Mouse (Mus musculus) neural tube, embryonic 12.5 days (tissue): ENCODE data around the gene Bicral. TPM values are rescaled to one million over a fixed set of nuclear protein-coding genes. Genes with fewer than 3 reads are reported as not detected.

ENCODE experiments used
- ATAC-seq: fragments of 200-750 bp; cut with Nextera tagmentation; 2 replicates; pipeline ENCODE4 v1.8.0; 2017; ENCODE audit warnings: low read depth, mild to moderate bottlenecking, moderate TSS enrichment, moderate library complexity; ENCODE audit not compliant: low FRiP score
- H3K27ac ChIP-seq: fragments of 300-500 bp; sonication (generic); 2 replicates; pipeline ENCODE4 v1.5.1; 2016
- H3K27me3 ChIP-seq: fragments of 300-500 bp; sonication (generic); replicated peaks from 2 replicates; pipeline ENCODE4 v1.6.1; 2016; ENCODE audit warnings: mild to moderate bottlenecking
- H3K36me3 ChIP-seq: fragments of 300-500 bp; sonication (generic); 2 replicates; pipeline ENCODE4 v1.6.1; 2016; ENCODE audit warnings: mild to moderate bottlenecking
- H3K4me1 ChIP-seq: fragments of 300-500 bp; sonication (generic); 2 replicates; pipeline ENCODE4 v1.6.1; 2016
- H3K4me2 ChIP-seq: fragments of 300-500 bp; sonication (generic); replicated peaks from 2 replicates; pipeline ENCODE4 v1.6.1; 2016; ENCODE audit warnings: mild to moderate bottlenecking
- H3K4me3 ChIP-seq: fragments of 300-500 bp; sonication (generic); 2 replicates; pipeline ENCODE4 v1.5.1; 2016
- H3K9ac ChIP-seq: fragments of 300-500 bp; sonication (generic); 2 replicates; pipeline ENCODE4 v1.6.1; 2016; ENCODE audit warnings: mild to moderate bottlenecking
- H3K9me3 ChIP-seq: fragments of 300-500 bp; sonication (generic); 2 replicates; pipeline ENCODE4 v1.6.1; 2016; ENCODE audit warnings: mild to moderate bottlenecking
- WGBS: fragments of 180-500 bp; shearing (Covaris S2); methylation state at CpG from one replicate; pipeline ENCODE4 v1.1.7; 2016; 5-methylcytosine and 5-hydroxymethylcytosine counted together
- polyA plus RNA-seq: library from polyadenylated mRNA; unstranded; fragments of >200 nt; fragmentation: Nextera tagmentation; extraction: Ambion mirVana; gene quantifications from 2 replicates; pipeline ENCODE4 v1.2.1, GENCODE M21; 2016

Bicral gene
- 7.0 and 8.0 TPM in 2 replicates for polyA plus RNA-seq

DNA sequence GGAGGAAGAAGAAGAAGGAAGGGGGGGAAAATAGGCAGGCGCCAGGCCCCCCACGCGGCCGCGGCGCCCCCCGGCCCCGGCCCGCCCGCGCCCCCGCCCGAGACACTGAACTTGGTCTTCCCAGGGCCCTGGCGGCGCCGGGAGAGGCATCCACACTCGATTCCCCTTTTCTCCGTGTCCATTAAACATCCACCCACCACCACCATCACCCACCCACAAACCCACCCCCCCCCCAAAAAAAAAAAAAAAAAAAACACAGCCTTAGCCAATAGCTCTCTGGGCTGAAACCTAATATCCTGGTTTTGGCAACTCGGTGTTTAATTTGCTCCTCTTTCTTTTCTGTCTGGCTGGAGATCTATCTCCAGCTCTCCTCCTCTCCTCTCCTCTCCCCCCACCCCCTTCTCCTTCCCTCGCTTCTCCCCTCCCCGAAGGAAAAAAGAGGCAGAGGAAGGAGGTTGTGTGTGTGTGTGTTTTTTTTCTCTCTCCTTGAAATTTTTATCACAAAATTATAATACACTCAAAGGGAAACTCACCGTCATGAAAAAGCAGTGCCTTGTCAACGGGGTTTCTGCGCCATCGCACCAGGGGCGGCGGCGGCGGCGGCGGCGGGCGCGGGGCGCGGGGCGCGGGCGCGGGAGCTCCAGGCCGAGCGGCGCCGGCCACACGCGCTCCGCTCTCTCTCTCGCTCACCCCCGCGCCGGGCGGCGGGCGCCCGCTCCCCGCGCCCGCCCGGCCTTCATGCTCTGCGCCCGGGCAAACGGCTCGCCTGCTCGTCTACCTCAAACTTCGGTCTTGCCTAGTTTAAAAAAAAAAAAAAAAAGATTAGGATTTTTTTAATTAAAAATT, at the start of gene Bicral:
TSS of gene Bicral (minus strand) at position 580 of the 846 bp plus-strand sequence.
- Histone ChIP-seq H3K9me3 (no peaks in the 10 kb centered on the region), H3K4me3 (peak within 1 kb of the TSS; percentile 100), H3K4me1 (peaks cover 20% of the 10 kb centered on the region), H3K4me2 (peak within 1 kb of the TSS; percentile 79), H3K27me3 (no peaks in the 10 kb centered on the region), H3K9ac (peak within 1 kb of the TSS; percentile 100), H3K36me3 (no peaks in the 10 kb centered on the region), H3K27ac (peak within 1 kb of the TSS; percentile 100)
- ATAC-seq: peak; percentile 72
- under 1% methylated on average over 62 of the region's 65 CpGs for WGBS

DNA sequence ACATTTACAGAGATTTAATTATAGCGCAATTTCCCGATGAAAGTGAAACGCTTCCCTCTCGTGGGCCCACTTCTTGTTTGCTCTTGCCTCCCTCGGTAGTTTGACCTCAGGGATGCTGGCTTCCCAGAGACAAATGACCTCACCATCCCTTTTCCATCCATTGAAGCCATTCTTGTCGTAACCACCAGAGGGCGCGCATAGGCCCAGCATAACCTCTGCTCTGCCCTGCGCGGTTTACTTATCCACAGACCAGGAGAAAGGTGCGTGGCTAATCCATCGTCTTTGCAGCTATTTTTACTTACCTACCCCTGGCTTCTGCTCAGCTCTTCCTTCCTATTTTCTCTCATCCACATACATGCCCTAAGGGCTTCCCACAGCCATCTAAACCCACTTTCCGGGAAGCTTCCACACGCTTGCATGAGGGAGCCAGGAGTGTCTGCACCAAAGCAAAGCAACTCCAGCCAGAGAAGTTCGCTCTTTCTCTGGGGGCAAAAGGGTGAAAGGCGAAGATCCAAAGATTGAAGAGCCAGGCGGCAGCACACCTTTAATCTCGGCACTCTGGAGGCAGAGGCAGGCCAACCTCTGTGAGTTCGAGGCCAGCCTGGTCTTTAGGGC, 45.7 kb upstream of the Bicral start:
- H3K27ac ChIP-seq: no peak overlapping the region
- no peaks in the 10 kb centered on the region for H3K4me1 ChIP-seq
- H3K27me3 ChIP-seq: no peaks in the 10 kb centered on the region
- no peak overlapping the region for H3K4me3 ChIP-seq
- H3K4me2 ChIP-seq: no peak overlapping the region
- ATAC-seq: 0 out of 2 replicates have a peak, but pooled peaks have one; percentile 63
- H3K36me3 ChIP-seq: no peaks in the 10 kb centered on the region
- H3K9ac ChIP-seq: no peak overlapping the region
- 23% methylated on average over 19 of the region's 19 CpGs for WGBS
- 0 out of 2 replicates have a peak, but pooled peaks cover 3% of the 10 kb centered on the region for H3K9me3 ChIP-seq

DNA sequence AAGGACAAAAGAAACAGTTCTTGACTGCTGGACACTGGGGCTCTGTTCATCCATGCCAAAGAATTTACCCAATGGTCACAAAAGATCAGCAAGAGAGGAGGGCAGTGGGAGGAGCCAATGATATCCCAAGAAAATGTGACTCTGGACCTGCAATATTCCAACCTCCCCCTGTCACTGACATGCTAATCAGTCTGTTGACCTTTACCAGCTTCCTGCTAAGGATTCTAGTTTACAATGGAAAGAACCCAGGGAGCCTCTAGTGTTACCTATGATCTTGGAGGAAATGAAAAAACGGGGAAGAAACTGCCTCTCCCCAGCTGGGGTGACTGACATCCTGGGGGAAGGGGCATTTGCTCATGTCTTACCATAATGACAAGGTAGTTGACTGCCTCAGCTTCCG, 42.7 kb upstream of the Bicral start:
- no peak for ATAC-seq
- WGBS: 54% methylated on average over 2 of the region's 2 CpGs
- H3K9me3 ChIP-seq: no peaks in the 10 kb centered on the region

DNA sequence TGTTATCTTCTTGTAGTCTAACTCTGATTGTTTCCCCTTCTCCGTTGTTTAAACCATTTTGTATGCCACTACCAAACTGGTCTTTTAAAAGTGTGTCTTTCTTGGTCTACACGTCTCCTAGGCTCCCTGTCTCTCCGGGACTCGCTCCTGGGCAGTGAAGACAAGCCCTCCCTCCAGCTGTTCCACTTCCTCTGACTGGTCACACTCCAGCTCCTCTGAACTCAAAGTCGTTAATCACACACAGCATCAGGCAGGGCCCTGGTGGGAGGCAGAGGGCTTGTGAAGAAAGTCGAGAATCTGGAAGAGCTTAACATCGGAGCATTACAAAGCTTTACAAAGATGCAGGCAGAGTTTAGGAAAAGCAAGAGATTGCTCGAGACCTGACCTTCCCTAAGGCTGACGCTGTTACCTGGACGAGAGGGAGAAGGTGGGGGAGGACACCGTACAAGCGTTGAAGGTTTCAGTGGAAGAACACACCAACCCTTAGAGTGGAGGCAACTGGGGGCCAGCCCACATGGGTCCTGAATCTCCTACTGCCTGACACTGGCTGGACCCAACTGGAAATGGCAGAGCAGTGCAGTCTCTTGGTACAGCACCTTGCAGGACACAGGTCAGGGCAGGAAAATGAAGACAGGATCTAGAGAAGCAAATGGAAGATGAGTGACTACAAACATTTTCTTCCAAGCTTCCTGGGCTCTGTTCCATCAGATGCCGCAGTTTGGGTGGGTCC, 39.1 kb upstream of the Bicral start:
- Histone ChIP-seq H3K9me3 (no peaks in the 10 kb centered on the region), H3K4me1 (peaks cover 12% of the 10 kb centered on the region), H3K27ac (no peak overlapping the region), H3K36me3 (no peaks in the 10 kb centered on the region; the same call in 1 of the 2 replicates), H3K4me3 (no peak overlapping the region), H3K27me3 (no peaks in the 10 kb centered on the region), H3K9ac (no peak overlapping the region), H3K4me2 (no peak overlapping the region)
- no peak for ATAC-seq
- 49% methylated on average over 13 of the region's 13 CpGs for WGBS

More for the DNA sequence above, 42.7 kb upstream of the Bicral start:
- no peak overlapping the region for H3K9ac ChIP-seq
- H3K36me3 ChIP-seq: no peaks in the 10 kb centered on the region
- H3K4me1 ChIP-seq: no peaks in the 10 kb centered on the region; the same call in 1 of the 2 replicates
- no peak overlapping the region for H3K27ac ChIP-seq
- H3K4me2 ChIP-seq: no peak overlapping the region
- no peak overlapping the region for H3K4me3 ChIP-seq
- no peaks in the 10 kb centered on the region for H3K27me3 ChIP-seq

DNA sequence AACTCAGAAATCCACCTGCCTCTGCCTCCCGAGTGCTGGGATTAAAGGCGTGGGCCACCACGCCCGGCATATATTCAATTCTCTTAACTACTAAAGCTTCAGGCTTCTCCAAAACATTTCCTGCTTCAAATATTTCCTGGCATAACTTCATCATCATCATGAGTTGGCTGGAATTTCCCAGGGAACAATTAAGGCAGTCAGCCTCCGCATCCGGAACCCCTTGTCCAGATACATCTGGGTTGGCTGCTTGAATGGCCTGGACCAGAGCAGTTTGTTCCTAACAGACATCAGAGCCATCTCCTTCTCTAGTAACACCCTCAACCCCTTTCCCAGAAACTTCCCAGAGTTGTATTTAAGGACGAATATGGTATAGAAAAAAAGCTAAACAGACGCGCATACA, 37.1 kb upstream of the Bicral start:
- Histone ChIP-seq H3K4me1 (peaks cover 25% of the 10 kb centered on the region), H3K9me3 (no peaks in the 10 kb centered on the region), H3K27me3 (no peaks in the 10 kb centered on the region), H3K27ac (no peak overlapping the region), H3K4me3 (no peak overlapping the region), H3K9ac (no peak overlapping the region), H3K4me2 (no peak overlapping the region), H3K36me3 (no peaks in the 10 kb centered on the region; the same call in 1 of the 2 replicates)
- WGBS: 93% methylated on average over 9 of the region's 9 CpGs
- ATAC-seq: no peak

DNA sequence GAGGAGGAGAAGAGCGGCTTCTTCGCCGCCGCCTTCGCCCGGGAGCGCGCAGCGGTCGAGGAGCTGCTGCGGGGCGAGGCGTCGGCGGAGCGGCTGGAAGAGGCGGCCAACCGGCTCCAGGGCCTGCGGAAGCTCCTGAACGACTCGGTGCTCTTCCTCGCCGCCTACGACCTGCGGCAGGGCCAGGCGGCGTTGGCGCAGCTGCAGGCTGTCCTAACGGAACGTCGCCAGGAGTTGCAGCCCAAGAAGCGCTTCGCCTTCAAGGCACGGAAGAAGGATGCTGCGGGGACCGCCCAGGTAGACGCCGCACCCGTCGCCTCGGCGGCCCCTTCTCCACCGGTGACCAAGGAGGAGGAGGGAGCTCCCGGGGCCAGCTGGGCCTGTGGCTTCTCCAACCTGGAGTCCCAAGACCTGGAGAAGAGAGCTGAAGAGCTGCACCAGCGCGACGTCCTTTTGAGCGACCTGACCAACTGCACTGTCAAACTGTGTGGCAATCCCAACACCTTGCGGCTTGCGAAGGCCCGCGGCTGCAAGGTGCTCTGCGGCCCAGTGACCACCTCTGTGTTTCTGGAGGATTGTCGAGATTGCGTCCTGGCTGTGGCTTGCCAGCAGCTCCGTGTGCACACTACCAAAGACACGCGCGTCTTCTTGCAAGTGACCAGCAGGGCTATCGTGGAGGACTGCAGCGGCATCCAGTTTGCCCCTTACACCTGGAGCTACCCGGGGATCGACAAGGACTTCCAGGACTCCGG, 32.7 kb upstream of the Bicral start:
- 2% methylated on average over 63 of the region's 64 CpGs for WGBS
- peaks cover 25% of the 10 kb centered on the region for H3K4me1 ChIP-seq
- H3K4me3 ChIP-seq: peak overlapping the region; percentile 89
- H3K27me3 ChIP-seq: no peaks in the 10 kb centered on the region
- peak; percentile 26 for ATAC-seq
- H3K36me3 ChIP-seq: no peaks in the 10 kb centered on the region; the same call in 1 of the 2 replicates
- no peaks in the 10 kb centered on the region for H3K9me3 ChIP-seq
- peak overlapping the region; percentile 93 for H3K9ac ChIP-seq
- H3K27ac ChIP-seq: peak overlapping the region; percentile 71
- peak overlapping the region; percentile 84 for H3K4me2 ChIP-seq

DNA sequence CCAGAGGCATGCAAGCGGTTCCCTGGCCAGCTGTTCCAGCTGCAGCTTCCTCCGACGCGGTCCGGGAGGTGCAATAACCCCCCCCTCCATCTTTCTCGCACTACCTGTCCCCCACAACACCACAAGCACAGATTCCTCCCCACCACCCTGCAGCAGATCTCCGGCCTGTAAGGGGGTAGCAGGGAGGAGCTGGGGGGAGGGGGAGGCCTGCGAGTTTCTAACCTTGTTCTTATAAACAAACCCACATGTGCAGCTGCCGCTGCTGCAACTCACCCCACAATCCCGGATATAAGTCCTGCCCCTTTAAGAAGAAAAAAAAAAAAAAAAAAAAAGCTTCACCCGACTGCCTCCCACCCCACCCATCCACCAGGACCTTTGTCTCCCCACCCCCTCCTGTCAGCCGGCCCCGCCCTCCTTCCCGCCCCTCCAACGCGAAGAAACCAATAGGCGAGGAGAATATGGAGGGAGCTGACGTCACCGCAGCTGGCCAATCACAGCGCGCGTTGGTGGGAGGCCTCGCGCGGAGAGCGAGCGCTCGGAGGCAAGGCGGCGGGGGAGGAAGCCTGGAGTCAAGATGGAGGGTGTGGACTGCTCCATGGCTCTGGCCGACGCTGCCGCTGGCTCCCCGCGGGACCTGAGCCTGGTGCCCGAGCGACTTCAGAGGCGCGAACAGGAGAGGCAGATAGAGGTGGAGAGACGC, 32.0 kb upstream of the Bicral start, which contains the start of gene Tbcc:
TSS of gene Tbcc (plus strand) at position 569 of the 700 bp plus-strand sequence.
- Histone ChIP-seq H3K27ac (peak within 1 kb of the TSS; percentile 96), H3K9ac (peak within 1 kb of the TSS; percentile 93), H3K9me3 (no peaks in the 10 kb centered on the region), H3K4me3 (peak within 1 kb of the TSS; percentile 89), H3K4me1 (peaks cover 25% of the 10 kb centered on the region), H3K36me3 (no peaks in the 10 kb centered on the region; the same call in 1 of the 2 replicates), H3K4me2 (peak within 1 kb of the TSS; percentile 84), H3K27me3 (no peaks in the 10 kb centered on the region)
- peak; percentile 93 for ATAC-seq
- under 1% methylated on average over 40 of the region's 40 CpGs for WGBS

DNA sequence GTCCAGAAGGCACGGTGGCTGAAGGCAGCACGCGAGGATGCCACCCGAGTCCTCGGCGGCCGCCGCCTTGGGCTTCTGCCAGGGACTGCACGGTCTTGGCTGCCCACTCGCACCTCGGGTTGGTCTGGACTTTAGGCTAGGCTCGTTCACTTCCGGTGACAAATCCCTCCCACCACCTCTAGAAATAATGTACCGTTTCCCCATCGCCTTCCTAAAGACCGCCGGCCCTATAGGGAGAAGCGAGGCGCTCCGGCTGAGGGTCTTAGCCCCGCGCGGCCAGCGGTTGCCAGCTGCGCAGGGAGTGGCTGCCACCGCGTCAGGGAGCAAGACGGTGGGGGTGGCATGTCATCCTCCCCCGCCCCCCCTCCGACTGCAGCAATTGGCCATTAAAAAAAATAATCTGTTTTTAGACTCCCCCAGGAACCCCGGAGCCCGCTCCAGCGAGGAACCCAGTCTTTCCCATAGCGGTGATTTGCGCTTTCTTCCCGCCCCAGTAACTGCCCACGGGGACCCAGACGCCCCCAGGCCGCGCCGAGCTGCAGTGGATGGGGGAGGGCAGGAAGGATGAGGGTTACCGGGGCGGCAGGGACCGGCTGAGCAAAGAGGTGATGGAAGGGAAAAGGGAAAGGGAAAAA, 31.3 kb upstream of the Bicral start:
- Histone ChIP-seq H3K4me3 (peak overlapping the region; percentile 61), H3K27ac (peak overlapping the region; percentile 96), H3K4me1 (peaks cover 25% of the 10 kb centered on the region), H3K27me3 (no peaks in the 10 kb centered on the region), H3K9ac (peak overlapping the region; percentile 72), H3K36me3 (no peaks in the 10 kb centered on the region; the same call in 1 of the 2 replicates), H3K4me2 (peak overlapping the region; percentile 84), H3K9me3 (no peaks in the 10 kb centered on the region)
- peak; percentile 66 for ATAC-seq
- under 1% methylated on average over 43 of the region's 44 CpGs for WGBS

DNA sequence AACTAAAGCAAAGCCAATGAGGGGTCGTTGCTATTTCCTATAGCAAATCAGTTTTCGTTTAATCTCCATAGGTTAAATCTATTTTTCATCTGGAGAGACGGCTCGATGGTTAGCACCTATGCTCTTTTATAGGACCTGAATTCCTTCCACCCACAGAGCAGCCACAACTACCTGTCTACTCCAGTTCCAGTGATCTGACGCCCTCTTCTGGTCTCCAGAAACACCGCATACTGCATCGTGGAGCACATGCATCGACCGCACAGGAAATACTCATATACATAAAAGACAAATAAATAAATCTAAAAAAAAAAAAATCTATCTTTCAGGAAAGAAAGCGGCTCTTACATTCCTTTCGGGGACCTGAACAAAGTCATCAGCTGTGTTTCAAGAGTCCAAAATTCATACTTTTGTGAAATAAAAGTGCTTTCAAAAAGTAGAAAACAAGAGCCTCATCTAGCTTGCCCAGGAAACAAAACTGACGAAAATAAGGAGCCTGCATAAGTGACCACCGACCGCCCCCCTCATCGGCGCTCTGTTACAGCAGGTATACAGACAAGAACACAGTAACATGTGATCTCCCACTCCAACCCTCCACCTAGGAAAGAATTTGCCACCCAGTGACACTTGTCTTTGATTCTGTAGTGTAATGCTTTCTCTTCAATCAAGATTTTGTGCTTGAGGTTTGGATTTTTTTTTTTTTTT, 30.4 kb upstream of the Bicral start:
- peaks cover 21% of the 10 kb centered on the region for H3K4me1 ChIP-seq
- H3K27ac ChIP-seq: peak overlapping the region; percentile 96; the same call in 1 of the 2 replicates
- H3K4me3 ChIP-seq: peak overlapping the region; percentile 61
- no peaks in the 10 kb centered on the region; the same call in 1 of the 2 replicates for H3K36me3 ChIP-seq
- no peaks in the 10 kb centered on the region for H3K9me3 ChIP-seq
- peak overlapping the region; percentile 72 for H3K9ac ChIP-seq
- 34% methylated on average over 16 of the region's 16 CpGs for WGBS
- no peaks in the 10 kb centered on the region for H3K27me3 ChIP-seq
- H3K4me2 ChIP-seq: peak overlapping the region; percentile 84
- no peak for ATAC-seq

DNA sequence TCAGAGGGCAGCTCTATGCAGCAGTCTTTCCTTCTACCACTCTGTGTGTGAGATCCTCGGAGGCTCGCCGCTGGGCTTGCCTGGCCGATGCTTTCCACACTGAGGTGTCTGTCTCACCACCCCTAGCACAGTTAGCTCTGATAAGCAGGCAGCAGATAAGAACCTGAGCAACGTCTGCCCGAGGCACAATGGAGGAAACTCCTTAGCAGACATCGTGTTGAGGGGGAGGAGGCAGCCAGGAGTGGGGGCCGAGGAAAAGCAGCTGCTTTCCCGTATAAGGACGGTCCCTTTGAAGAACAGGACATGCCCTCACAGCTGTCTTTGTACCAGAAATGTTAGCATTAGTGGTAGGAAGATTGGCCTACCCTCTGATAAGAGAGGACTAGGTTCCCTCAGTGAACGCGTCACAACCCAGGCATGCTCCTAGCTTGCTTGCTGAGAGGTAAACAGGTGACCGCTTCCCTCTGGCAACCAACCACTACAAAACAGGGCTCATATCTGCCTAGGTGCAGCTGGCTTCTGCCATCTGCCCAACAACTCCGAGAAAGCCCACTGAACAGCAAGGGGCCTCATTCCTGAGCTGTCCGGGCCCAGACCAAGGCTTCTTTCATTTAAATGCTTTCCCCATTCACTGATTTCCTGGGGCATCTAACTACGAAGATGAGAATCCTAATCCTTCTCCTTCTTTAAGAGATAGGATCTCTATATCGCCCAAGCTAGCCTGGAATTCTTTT, 27.8 kb upstream of the Bicral start:
- no peak overlapping the region for H3K9ac ChIP-seq

More for the DNA sequence above, 27.8 kb upstream of the Bicral start:
- Histone ChIP-seq H3K4me2 (no peak overlapping the region), H3K27me3 (no peaks in the 10 kb centered on the region), H3K36me3 (no peaks in the 10 kb centered on the region), H3K27ac (no peak overlapping the region), H3K9me3 (no peaks in the 10 kb centered on the region), H3K4me1 (0 out of 2 replicates have a peak, but pooled peaks cover under 1% of the 10 kb centered on the region), H3K4me3 (no peak overlapping the region)
- ATAC-seq: no peak
- WGBS: 67% methylated on average over 17 of the region's 17 CpGs
